Mouse (Mus musculus) layer of hippocampus, postnatal 36 days (tissue): Measurements from ENCODE around the gene Slc35g2. TPM values are rescaled to one million over a fixed set of nuclear protein-coding genes. Genes with fewer than 3 reads are reported as not detected.

Source experiments
- DNase-seq, 2 experiments: peaks; one replicate each; pipeline ENCODE4 v3.0.0; 2022
- total RNA-seq, 2 experiments: library from RNA; stranded (reverse); gene quantifications; 2 replicates each; pipeline ENCODE4 v1.2.3; 2021

Slc35g2 gene
- 10 to 100 TPM; 17.6 to 19.8 TPM for total RNA-seq

DNA sequence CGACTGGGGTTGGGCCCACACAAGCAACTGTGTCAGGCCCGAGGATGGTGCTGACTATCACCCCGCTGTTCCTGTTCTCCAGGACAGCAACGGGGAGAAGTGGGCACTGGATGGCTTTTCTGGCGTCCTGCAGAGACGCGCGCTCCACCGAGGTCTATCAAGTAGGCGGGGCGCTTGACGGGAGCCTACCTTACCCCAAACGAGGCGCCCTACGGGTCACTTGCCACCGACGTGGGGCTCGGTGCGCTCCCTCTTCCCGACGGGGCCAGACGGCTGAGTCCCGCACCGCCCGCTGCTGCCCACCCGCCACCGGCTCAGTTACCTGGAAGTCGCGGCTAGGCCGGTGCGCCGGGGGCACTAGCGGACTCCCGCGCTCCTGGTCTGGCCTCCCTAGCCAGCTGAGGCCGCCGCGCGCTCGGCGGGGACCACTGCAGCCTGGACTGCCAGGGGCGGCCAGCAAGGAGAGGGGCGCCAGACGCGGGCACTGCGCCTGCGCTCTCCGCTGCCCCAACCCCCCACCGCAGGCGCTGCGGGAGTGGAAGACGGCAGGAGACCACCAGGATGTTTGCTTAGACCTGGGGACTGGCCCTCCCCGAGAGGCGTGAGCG, at the start of gene Slc35g2:
Slc35g2 (minus strand) TSS at position 465 of the 608 bp plus-strand sequence.
- DNase-seq, result peak; percentile 36 to 37

- peak in 1 of 2 experiments; percentile 21 for DNase-seq
Observed at GRCm38 (mm10) chr9:100616947-100617346, 46.1 kb upstream of the Slc35g2 start.

GRCm38 (mm10) chr9:100613501-100614071, 42.7 kb upstream of the Slc35g2 start:
- no peak for DNase-seq

- no peak for DNase-seq
Observed at GRCm38 (mm10) chr9:100605985-100606554, 35.2 kb upstream of the Slc35g2 start.

GRCm38 (mm10) chr9:100605522-100605921, 34.6 kb upstream of the Slc35g2 start:
- DNase-seq, result no peak

GRCm38 (mm10) chr9:100603156-100603555, 32.3 kb upstream of the Slc35g2 start:
- DNase-seq, result no peak

- DNase-seq, result no peak
Observed at GRCm38 (mm10) chr9:100602130-100602529, 31.2 kb upstream of the Slc35g2 start.

- no peak for DNase-seq
Observed at GRCm38 (mm10) chr9:100599761-100600328, 29.0 kb upstream of the Slc35g2 start.

DNA sequence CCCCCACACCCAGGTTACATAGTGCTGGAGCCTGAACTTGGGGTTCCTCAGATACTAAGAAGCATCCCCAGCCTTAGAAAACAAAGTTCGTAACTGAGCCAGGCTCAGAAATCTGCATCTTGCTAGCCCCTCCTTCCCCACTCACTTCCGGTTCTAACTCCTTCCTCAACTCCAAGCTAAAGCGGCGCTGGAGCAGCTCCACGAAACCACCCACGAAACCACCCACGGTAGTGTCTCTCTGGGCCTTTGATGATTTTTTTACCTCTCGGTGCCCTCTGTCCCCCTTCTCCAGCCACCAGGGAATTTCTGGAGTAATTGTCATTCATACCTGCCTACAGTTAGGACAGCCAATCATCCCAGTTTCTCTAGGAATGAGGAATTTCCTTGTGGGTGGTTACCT, 26.7 kb upstream of the Slc35g2 start, which contains the start of gene Stag1:
Stag1 (plus strand) TSS at position 253 of the 400 bp plus-strand sequence.
- no peak for DNase-seq

GRCm38 (mm10) chr9:100596317-100596716, 25.4 kb upstream of the Slc35g2 start:
- DNase-seq, result no peak

DNA sequence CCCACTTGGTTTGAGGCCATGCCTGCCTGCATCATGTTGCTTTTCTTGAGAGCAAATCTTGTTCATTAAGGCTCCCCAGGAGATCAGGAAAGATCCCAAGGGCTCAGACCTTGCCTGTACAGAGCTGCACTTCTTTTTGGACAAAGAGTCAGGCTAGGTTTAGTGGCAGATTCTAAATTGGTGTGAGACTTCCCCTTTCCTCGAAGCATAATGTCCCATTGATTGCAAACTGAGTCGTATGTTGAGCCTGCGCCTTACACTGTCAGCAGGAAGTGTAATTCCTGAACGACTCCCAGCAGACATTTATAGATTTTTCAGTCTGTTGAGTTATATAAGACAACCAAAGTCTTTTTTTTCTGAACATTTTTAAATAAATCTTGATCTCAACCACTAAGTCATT, 19.6 kb upstream of the Slc35g2 start:
- DNase-seq, result no peak

GRCm38 (mm10) chr9:100584031-100584430, 13.1 kb upstream of the Slc35g2 start:
- no peak for DNase-seq

GRCm38 (mm10) chr9:100582883-100583575, 12.1 kb upstream of the Slc35g2 start:
- DNase-seq, result no peak

GRCm38 (mm10) chr9:100581543-100582492, 10.9 kb upstream of the Slc35g2 start:
- DNase-seq, result no peak

DNA sequence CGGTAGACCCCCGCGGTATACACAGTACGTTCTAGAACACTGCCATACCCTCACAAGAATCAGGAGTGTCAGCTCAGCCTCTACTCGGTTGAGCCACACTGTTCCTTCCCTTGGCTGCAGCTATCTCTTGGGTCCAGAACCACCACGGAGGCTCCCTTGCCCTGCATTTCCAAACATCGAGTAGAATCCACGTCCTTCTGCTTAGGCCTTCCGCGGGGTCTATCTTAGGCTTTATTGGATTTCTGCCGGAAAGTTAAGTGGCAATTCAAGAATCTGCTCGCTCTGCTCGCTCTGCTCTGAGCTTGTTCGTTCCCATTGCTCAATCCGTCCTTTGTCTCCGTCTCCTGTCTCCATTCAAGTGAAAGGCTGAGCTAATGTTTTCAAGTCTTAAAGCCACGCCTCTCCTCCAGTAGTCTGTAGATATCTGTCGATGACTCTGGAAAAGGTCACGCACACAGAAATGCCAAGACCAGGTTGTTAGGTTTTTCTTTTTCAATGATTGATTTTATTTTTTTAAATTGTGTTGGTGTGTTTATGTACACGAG, 9.4 kb upstream of the Slc35g2 start:
- DNase-seq, result no peak

GRCm38 (mm10) chr9:100573942-100574341, 3.1 kb upstream of the Slc35g2 start:
- DNase-seq, result no peak

GRCm38 (mm10) chr9:100573300-100573699, 2.4 kb upstream of the Slc35g2 start:
- DNase-seq, result no peak

DNA sequence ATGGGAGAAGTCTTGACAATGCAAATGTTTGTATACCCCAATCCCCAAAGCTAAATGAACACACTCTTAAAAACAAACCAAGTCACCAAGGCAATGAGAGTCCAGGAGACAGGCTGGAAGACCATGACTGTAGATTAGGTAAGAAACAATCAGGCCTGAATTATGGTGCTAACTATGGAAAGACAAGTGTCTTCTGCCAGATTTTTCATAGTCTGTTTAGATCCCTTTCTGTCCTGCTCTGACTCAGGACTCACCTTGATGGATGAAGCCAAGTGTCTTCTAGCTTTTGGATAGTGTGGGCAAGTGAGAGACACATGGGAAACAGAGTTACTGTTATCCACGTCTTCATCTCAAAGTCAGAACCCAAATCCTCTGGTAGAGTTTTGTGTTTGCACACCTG, 621 bp upstream of the Slc35g2 start:
- no peak for DNase-seq

- peak; percentile 40 to 44 for DNase-seq
Observed at GRCm38 (mm10) chr9:100569798-100570625, 878 bp downstream of the Slc35g2 start.

- DNase-seq, result no peak
Observed at GRCm38 (mm10) chr9:100560251-100560890, 10.5 kb downstream of the Slc35g2 start.
